Mouse (Mus musculus) hindbrain, postnatal 0 days (tissue): ENCODE measurements at regions not wholly inside any gene's neighbourhood (a gene's known extent, or its start where the extent isn't known, plus 50 kb on each side); places are given as distances from the start of the nearest gene placed in this dataset.

Experiments used
- ATAC-seq: fragments of 200-750 bp; cut with Nextera tagmentation; 2 replicates; pipeline ENCODE4 v1.8.0; 2017; ENCODE audit warnings: mild to moderate bottlenecking, moderate TSS enrichment, moderate library complexity
- DNase-seq: peaks from one replicate; pipeline ENCODE4 v3.0.0-alpha.2; 2015; ENCODE audit warnings: low spot score
- H3K27ac ChIP-seq: fragments of 300-500 bp; sonication (generic); 2 replicates; pipeline ENCODE4 v1.5.1; 2014; ENCODE audit warnings: mild to moderate bottlenecking
- H3K27me3 ChIP-seq: fragments of 300-500 bp; sonication (generic); 2 replicates; pipeline ENCODE4 v1.6.1; 2014; ENCODE audit warnings: low read length, mixed read lengths; ENCODE audit not compliant: insufficient read depth
- H3K36me3 ChIP-seq: fragments of 300-500 bp; sonication (generic); 2 replicates; pipeline ENCODE4 v1.6.1; 2014; ENCODE audit warnings: low read length, mixed read lengths; ENCODE audit not compliant: insufficient read depth
- H3K4me1 ChIP-seq: fragments of 300-500 bp; sonication (generic); 2 replicates; pipeline ENCODE4 v1.6.1; 2014; ENCODE audit warnings: antibody characterized with exemption, low read length, mixed read lengths; ENCODE audit not compliant: insufficient read depth
- H3K4me2 ChIP-seq: fragments of 300-500 bp; sonication (generic); 2 replicates; pipeline ENCODE4 v1.6.1; 2014; ENCODE audit warnings: low read depth, mild to moderate bottlenecking, low read length, moderate library complexity, mixed read lengths
- H3K4me3 ChIP-seq: fragments of 300-500 bp; sonication (generic); 2 replicates; pipeline ENCODE4 v1.5.1; 2014; ENCODE audit warnings: low read length
- H3K9ac ChIP-seq: fragments of 300-500 bp; sonication (generic); replicated peaks from 2 replicates; pipeline ENCODE4 v1.6.1; 2014; ENCODE audit warnings: mild to moderate bottlenecking, low read length, moderate library complexity, mixed read lengths
- H3K9me3 ChIP-seq: fragments of 300-500 bp; sonication (generic); 2 replicates; pipeline ENCODE4 v1.6.1; 2016; ENCODE audit warnings: low read length, mixed read lengths
- CTCF ChIP-seq: IDR thresholded peaks from 2 replicates; pipeline ENCODE4 v1.5.1; 2016; ENCODE audit warnings: antibody characterized with exemption, control low read depth, low read depth
- WGBS: fragments of 180-500 bp; shearing (Covaris S2); extraction: QIAGEN DNeasy Blood & Tissue Kit; methylation state at CpG from one replicate; pipeline ENCODE4 v1.1.7; 2014; 5-methylcytosine and 5-hydroxymethylcytosine counted together

GRCm38 (mm10) chr4:131113727-131114303 lies 169.6 kb downstream of the Matn1 start:
- ATAC-seq (no peak), DNase-seq (peak; percentile 25)
- H3K36me3 ChIP-seq, result no peaks in the 10 kb centered on the region

GRCm38 (mm10) chr4:131115247-131115646 lies 171.1 kb downstream of the Matn1 start:
- H3K4me2 ChIP-seq, result no peak overlapping the region
- H3K9ac ChIP-seq, result no peak overlapping the region
- no peaks in the 10 kb centered on the region for H3K27me3 ChIP-seq
- no peaks in the 10 kb centered on the region for H3K9me3 ChIP-seq
- no peak for TF ChIP-seq CTCF
- H3K36me3 ChIP-seq, result no peaks in the 10 kb centered on the region
- no peaks in the 10 kb centered on the region for H3K4me1 ChIP-seq
- no peak overlapping the region for H3K4me3 ChIP-seq
- no peak overlapping the region for H3K27ac ChIP-seq
- ATAC-seq (no peak), DNase-seq (peak; percentile 76)
- 26% methylated on average over 5 of the region's 5 CpGs for WGBS

More at GRCm38 (mm10) chr4:131113727-131114303, 169.6 kb downstream of the Matn1 start:
- Histone ChIP-seq H3K27ac (no peak overlapping the region), H3K9ac (no peak overlapping the region), H3K4me1 (no peaks in the 10 kb centered on the region), H3K4me2 (no peak overlapping the region), H3K9me3 (no peaks in the 10 kb centered on the region), H3K27me3 (no peaks in the 10 kb centered on the region), H3K4me3 (no peak overlapping the region)
- TF ChIP-seq CTCF, result no peak
- 27% methylated on average over 10 of the region's 10 CpGs for WGBS

- Histone ChIP-seq H3K4me3 (no peak overlapping the region), H3K27me3 (no peaks in the 10 kb centered on the region), H3K36me3 (no peaks in the 10 kb centered on the region), H3K4me2 (no peak overlapping the region), H3K4me1 (no peaks in the 10 kb centered on the region), H3K27ac (no peak overlapping the region), H3K9ac (no peak overlapping the region), H3K9me3 (no peaks in the 10 kb centered on the region)
- DNase-seq, result no peak
- no peak for ATAC-seq
- no peak for TF ChIP-seq CTCF
- WGBS, result 60% methylated on average over 4 of the region's 4 CpGs
Observed at GRCm38 (mm10) chr4:131118586-131118985, 174.4 kb downstream of the Matn1 start.

DNA sequence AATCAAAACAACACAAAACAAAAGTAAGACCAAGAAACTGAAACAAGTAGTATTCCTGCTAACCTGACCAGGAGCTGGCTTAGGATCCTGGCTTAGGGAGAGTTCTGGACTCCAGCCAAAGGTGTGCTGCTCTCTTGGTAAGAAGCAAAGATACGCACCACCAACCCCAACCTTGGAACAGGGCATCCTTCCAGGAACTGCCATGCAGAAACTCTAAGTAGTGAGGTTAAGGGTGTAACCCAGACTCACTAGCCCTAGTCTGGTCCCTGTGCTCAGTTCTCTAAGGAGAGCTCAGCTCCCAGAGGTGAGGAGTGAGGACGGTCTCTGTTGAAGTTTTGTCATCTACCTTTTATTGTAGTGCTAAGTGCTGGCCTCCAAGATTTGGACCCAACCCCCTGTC lies 175.4 kb downstream of the Matn1 start:
- TF ChIP-seq CTCF, result no peak
- H3K4me1 ChIP-seq, result no peaks in the 10 kb centered on the region
- no peak overlapping the region for H3K27ac ChIP-seq
- H3K9me3 ChIP-seq, result no peaks in the 10 kb centered on the region
- H3K4me3 ChIP-seq, result no peak overlapping the region
- no peak overlapping the region for H3K4me2 ChIP-seq
- H3K9ac ChIP-seq, result no peak overlapping the region
- DNase-seq (no peak), ATAC-seq (no peak)
- no peaks in the 10 kb centered on the region for H3K27me3 ChIP-seq
- H3K36me3 ChIP-seq, result no peaks in the 10 kb centered on the region
- WGBS, result 70% methylated on average over 2 of the region's 2 CpGs

GRCm38 (mm10) chr4:131120680-131121079 lies 176.5 kb downstream of the Matn1 start:
- ATAC-seq, result peak; percentile 47; the same call in 1 of the 2 replicates
- 76% methylated on average over 5 of the region's 5 CpGs for WGBS

DNA sequence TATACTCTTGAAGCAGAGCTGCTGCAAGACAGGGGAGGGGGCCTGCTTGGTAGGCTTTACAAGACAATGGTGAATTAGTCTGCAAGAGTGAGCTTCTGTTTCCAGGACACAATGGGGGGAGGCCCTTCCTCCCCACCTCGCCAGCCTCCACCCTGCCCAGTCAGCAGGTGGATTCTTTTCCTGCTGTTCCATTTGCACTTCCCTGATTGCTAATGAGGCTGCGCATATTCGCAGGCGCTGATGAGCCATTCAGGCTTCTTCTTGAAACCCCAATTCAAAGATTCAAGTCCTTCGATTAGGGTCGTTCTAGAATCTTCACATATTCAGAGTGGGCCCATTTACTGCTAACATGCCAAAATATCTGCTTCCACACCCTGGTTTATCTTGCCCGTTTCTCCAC lies 181.8 kb downstream of the Matn1 start:
- no peak overlapping the region for H3K4me2 ChIP-seq
- no peak for TF ChIP-seq CTCF
- no peaks in the 10 kb centered on the region for H3K27me3 ChIP-seq
- no peak overlapping the region for H3K27ac ChIP-seq
- H3K9ac ChIP-seq, result no peak overlapping the region
- ATAC-seq, result no peak
- H3K36me3 ChIP-seq, result no peaks in the 10 kb centered on the region
- WGBS, result 25% methylated on average over 7 of the region's 7 CpGs
- no peaks in the 10 kb centered on the region for H3K9me3 ChIP-seq
- no peaks in the 10 kb centered on the region for H3K4me1 ChIP-seq
- H3K4me3 ChIP-seq, result no peak overlapping the region
- no peak for DNase-seq

More at GRCm38 (mm10) chr4:131120680-131121079, 176.5 kb downstream of the Matn1 start:
- H3K27me3 ChIP-seq, result no peaks in the 10 kb centered on the region
- peak; percentile 54 for DNase-seq
- no peaks in the 10 kb centered on the region for H3K9me3 ChIP-seq
- H3K4me3 ChIP-seq, result no peak overlapping the region
- no peak overlapping the region for H3K4me2 ChIP-seq
- no peak for TF ChIP-seq CTCF
- no peak overlapping the region for H3K27ac ChIP-seq
- no peaks in the 10 kb centered on the region for H3K4me1 ChIP-seq
- H3K36me3 ChIP-seq, result no peaks in the 10 kb centered on the region
- H3K9ac ChIP-seq, result no peak overlapping the region

GRCm38 (mm10) chr4:131126901-131127300 lies 182.7 kb downstream of the Matn1 start:
- Histone ChIP-seq H3K36me3 (no peaks in the 10 kb centered on the region), H3K9ac (no peak overlapping the region), H3K4me1 (no peaks in the 10 kb centered on the region), H3K4me3 (no peak overlapping the region), H3K4me2 (no peak overlapping the region), H3K27me3 (no peaks in the 10 kb centered on the region), H3K9me3 (no peaks in the 10 kb centered on the region), H3K27ac (no peak overlapping the region)
- no peak for DNase-seq
- no peak for ATAC-seq
- TF ChIP-seq CTCF, result no peak
- 90% methylated on average over 6 of the region's 6 CpGs for WGBS
